Mouse (Mus musculus) embryonic facial prominence, embryonic 14.5 days (tissue): ENCODE measurements at regions not wholly inside any gene's neighbourhood (a gene's known extent, or its start where the extent isn't known, plus 50 kb on each side); places are given as distances from the start of the nearest gene placed in this dataset.

Source experiments
- ATAC-seq: fragments of 200-750 bp; cut with Nextera tagmentation; 2 replicates; pipeline ENCODE4 v1.8.0; 2017; ENCODE audit warnings: low read depth, moderate number of reproducible peaks, moderate TSS enrichment
- DNase-seq: peaks from one replicate; pipeline ENCODE4 v3.0.0-alpha.2; 2015; ENCODE audit warnings: low spot score
- H3K27ac ChIP-seq: fragments of 300-500 bp; sonication (generic); replicated peaks from 2 replicates; pipeline ENCODE4 v1.5.1; 2014; ENCODE audit warnings: low read depth, mild to moderate bottlenecking, low read length, moderate library complexity
- H3K27me3 ChIP-seq: fragments of 300-500 bp; sonication (generic); replicated peaks from 2 replicates; pipeline ENCODE4 v1.6.1; 2014; ENCODE audit warnings: low read length; ENCODE audit not compliant: control insufficient read depth, insufficient read depth
- H3K36me3 ChIP-seq: fragments of 300-500 bp; sonication (generic); 2 replicates; pipeline ENCODE4 v1.6.1; 2014; ENCODE audit warnings: low read length, mixed read lengths; ENCODE audit not compliant: control insufficient read depth, insufficient read depth
- H3K4me1 ChIP-seq: fragments of 300-500 bp; sonication (generic); 2 replicates; pipeline ENCODE4 v1.6.1; 2014; ENCODE audit warnings: antibody characterized with exemption, low read length; ENCODE audit not compliant: control insufficient read depth, insufficient read depth
- H3K4me2 ChIP-seq: fragments of 300-500 bp; sonication (generic); 2 replicates; pipeline ENCODE4 v1.6.1; 2014; ENCODE audit warnings: low read depth, mild to moderate bottlenecking, low read length, moderate library complexity, mixed read lengths
- H3K4me3 ChIP-seq: fragments of 300-500 bp; sonication (generic); 2 replicates; pipeline ENCODE4 v1.5.1; 2014; ENCODE audit warnings: low read depth, mild to moderate bottlenecking, low read length
- H3K9ac ChIP-seq: fragments of 300-500 bp; sonication (generic); 2 replicates; pipeline ENCODE4 v1.6.1; 2014; ENCODE audit warnings: low read depth, mild to moderate bottlenecking, low read length, moderate library complexity, mixed read lengths
- H3K9me3 ChIP-seq: fragments of 300-500 bp; sonication (generic); 2 replicates; pipeline ENCODE4 v1.6.1; 2016; ENCODE audit warnings: low read length; ENCODE audit not compliant: control insufficient read depth
- WGBS: fragments of 180-500 bp; shearing (Covaris S2); extraction: QIAGEN DNeasy Blood & Tissue Kit; methylation state at CpG from one replicate; pipeline ENCODE4 v1.1.7; 2014; 5-methylcytosine and 5-hydroxymethylcytosine counted together

DNA sequence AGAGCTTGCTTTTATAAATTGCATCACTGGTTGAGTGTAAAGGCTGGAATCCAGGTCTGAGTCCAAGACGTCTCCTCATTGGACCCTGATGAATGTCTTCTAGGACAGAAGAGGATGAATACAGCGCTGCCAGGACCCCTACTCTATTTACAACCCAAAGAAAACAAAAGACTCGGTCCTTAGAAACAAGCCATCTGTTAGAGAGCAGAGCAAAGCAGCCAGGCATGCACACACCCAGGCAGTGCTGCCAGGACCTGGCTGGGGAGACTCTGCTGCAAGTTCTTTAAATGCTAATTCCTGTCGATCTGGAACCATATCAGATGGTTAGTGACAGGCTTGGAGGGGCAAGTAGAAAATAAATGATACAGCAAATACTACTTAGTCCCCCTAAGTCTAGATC lies 284.4 kb upstream of the Dmac1 start:
- H3K27me3 ChIP-seq = no peaks in the 10 kb centered on the region
- H3K4me2 ChIP-seq = no peak overlapping the region
- no peak overlapping the region for H3K4me3 ChIP-seq
- H3K4me1 ChIP-seq = peaks cover 3% of the 10 kb centered on the region; the same call in 1 of the 2 replicates
- no peak overlapping the region for H3K9ac ChIP-seq
- peak; percentile 62; the same call in 1 of the 2 replicates for ATAC-seq
- H3K27ac ChIP-seq = no peak overlapping the region
- no peaks in the 10 kb centered on the region for H3K9me3 ChIP-seq
- no peak for DNase-seq
- no peaks in the 10 kb centered on the region for H3K36me3 ChIP-seq
- WGBS = 10% methylated on average over 4 of the region's 4 CpGs

- H3K9me3 ChIP-seq = no peaks in the 10 kb centered on the region
- DNase-seq = peak; percentile 73
- H3K4me2 ChIP-seq = no peak overlapping the region
- ATAC-seq = peak; percentile 88; the same call in 1 of the 2 replicates
- H3K9ac ChIP-seq = no peak overlapping the region
- H3K27ac ChIP-seq = no peak overlapping the region
- no peak overlapping the region for H3K4me3 ChIP-seq
- WGBS = 33% methylated on average over 1 of the region's 1 CpGs
- no peaks in the 10 kb centered on the region for H3K27me3 ChIP-seq
- no peaks in the 10 kb centered on the region for H3K36me3 ChIP-seq
- H3K4me1 ChIP-seq = peaks cover 3% of the 10 kb centered on the region; the same call in 1 of the 2 replicates
Observed at GRCm38 (mm10) chr4:75561792-75562191, 283.7 kb upstream of the Dmac1 start.

- WGBS = 92% methylated on average over 2 of the region's 2 CpGs
- no peak for ATAC-seq
- no peak for DNase-seq
Observed at GRCm38 (mm10) chr4:75537787-75538186, 259.7 kb upstream of the Dmac1 start.

GRCm38 (mm10) chr4:75535067-75535466 lies 257.0 kb upstream of the Dmac1 start:
- ATAC-seq (no peak), DNase-seq (no peak)
- WGBS = 88% methylated on average over 7 of the region's 7 CpGs
- H3K27me3 ChIP-seq = no peaks in the 10 kb centered on the region
- no peak overlapping the region for H3K4me2 ChIP-seq
- no peak overlapping the region for H3K4me3 ChIP-seq
- H3K9me3 ChIP-seq = no peaks in the 10 kb centered on the region
- no peaks in the 10 kb centered on the region for H3K36me3 ChIP-seq
- no peak overlapping the region for H3K27ac ChIP-seq
- H3K4me1 ChIP-seq = no peaks in the 10 kb centered on the region
- no peak overlapping the region for H3K9ac ChIP-seq

More at GRCm38 (mm10) chr4:75537787-75538186, 259.7 kb upstream of the Dmac1 start:
- H3K27ac ChIP-seq = no peak overlapping the region
- no peak overlapping the region for H3K9ac ChIP-seq
- no peak overlapping the region for H3K4me3 ChIP-seq
- no peaks in the 10 kb centered on the region for H3K4me1 ChIP-seq
- H3K4me2 ChIP-seq = no peak overlapping the region
- H3K36me3 ChIP-seq = no peaks in the 10 kb centered on the region
- H3K27me3 ChIP-seq = no peaks in the 10 kb centered on the region
- H3K9me3 ChIP-seq = no peaks in the 10 kb centered on the region

DNA sequence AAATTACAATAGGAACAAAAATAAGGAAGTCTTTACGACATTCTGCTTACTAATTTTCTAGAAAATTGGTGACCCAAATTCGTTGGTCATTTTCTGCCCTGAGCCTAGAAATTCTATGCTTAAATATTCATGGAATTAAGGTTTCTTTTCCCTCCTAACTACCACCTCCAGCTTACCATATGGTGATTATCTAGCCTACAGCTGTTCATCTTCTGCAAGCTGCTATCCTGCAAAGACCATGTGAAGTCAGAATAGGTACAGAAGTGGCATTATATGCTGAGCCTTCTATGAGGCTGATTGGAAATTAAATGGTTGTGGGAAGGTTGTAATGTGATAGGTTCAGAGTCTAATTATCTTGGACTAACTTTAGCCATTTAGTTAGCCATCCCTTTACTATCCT lies 251.5 kb upstream of the Dmac1 start:
- Histone ChIP-seq H3K4me1 (no peaks in the 10 kb centered on the region), H3K36me3 (no peaks in the 10 kb centered on the region), H3K27me3 (no peaks in the 10 kb centered on the region), H3K9me3 (no peaks in the 10 kb centered on the region), H3K9ac (no peak overlapping the region), H3K4me3 (no peak overlapping the region), H3K27ac (no peak overlapping the region), H3K4me2 (no peak overlapping the region)
- ATAC-seq (no peak), DNase-seq (no peak)
- WGBS = 74% methylated on average over 2 of the region's 2 CpGs

DNA sequence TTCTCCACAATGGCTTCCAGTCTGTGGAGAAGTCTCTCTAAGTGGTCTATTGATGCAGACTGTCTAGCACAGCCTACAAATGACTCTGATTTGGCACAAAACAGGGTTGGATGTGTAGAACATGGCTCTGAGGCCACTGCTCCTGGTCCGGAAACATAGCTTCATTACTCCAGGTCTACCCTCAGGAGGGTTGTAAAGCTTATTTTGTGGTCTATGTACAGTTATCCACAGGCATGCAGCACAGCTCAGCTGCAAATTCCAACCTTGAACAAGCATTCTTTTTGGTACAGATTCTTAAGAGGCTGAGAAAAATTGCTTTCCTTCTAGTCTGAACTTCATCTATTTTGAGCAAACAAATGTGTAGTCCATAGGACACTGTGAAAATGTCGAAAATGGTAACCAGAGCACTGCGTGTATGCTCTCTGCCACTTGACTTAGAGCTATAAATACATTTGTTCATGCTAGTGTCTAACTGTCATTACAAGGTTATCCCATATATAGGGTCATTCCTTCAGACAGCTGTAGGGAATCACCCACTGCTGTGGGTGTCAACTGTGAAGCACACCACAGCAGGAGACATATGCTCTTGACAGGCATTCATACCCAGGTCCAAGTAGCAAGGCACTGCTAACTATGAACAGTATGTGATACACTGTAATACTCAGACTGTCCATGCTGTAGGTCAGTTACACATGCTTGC lies 239.5 kb upstream of the Dmac1 start:
- H3K27ac ChIP-seq = no peak overlapping the region
- ATAC-seq (peak; percentile 4; the same call in 1 of the 2 replicates), DNase-seq (no peak)
- H3K9me3 ChIP-seq = no peaks in the 10 kb centered on the region
- no peak overlapping the region for H3K9ac ChIP-seq
- H3K4me1 ChIP-seq = no peaks in the 10 kb centered on the region
- H3K4me3 ChIP-seq = no peak overlapping the region
- H3K4me2 ChIP-seq = no peak overlapping the region
- no peaks in the 10 kb centered on the region for H3K27me3 ChIP-seq
- 77% methylated on average over 3 of the region's 3 CpGs for WGBS
- H3K36me3 ChIP-seq = no peaks in the 10 kb centered on the region
